Mouse (Mus musculus) mammary gland, adult 2 months (tissue): ENCODE measurements around the gene Slc6a17. TPM values are rescaled to one million over a fixed set of nuclear protein-coding genes. Genes with fewer than 3 reads are reported as not detected.

Experiments used
- polyA plus RNA-seq: library from polyadenylated mRNA; depleted of rRNA; stranded (reverse); fragments of >200 nt; gene quantifications from 2 replicates; pipeline ENCODE4 v1.2.3, GENCODE M21; 2012; ENCODE audit warnings: low replicate concordance; rRNA removed

Slc6a17 gene
- 0.41 and 0.57 TPM in 2 replicates for polyA plus RNA-seq

GRCm38 (mm10) chr3:107517631-107518108, at the start of gene Slc6a17:
Slc6a17 (minus strand) TSS chr3:107518018.

DNA sequence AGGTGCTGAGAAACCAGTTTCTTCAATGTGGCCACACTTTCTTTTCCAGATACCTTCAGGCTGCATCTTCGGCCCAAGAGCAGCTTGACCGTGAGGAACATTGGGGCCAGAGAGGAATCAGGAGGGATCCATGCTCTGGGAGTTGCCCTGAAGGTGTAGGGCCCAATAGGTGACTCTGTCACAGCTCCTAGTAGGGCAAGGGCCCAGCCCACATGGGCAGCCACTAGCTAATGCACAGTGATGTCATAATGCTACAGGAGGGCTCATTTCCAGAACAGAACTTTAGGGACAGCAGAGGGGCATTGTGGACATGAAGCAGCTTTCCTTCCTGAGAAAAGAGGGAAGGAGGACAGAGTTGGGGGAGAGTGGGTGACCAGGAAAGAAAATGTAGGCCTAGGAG, 37.0 kb upstream of the Slc6a17 start, which contains the start of gene Ubl4b:
Gene Ubl4b (minus strand): TSS at position 232 of the 400 bp plus-strand sequence.

GRCm38 (mm10) chr3:107459196-107459772, 58.5 kb downstream of the Slc6a17 start, which contains the start of gene Kcnc4:
Kcnc4 (minus strand) TSS chr3:107459552.

Other genes starting within 250 kb of the Slc6a17 start
- 59.3 and 117 TPM in 2 replicates for gene Lamtor5, start 239.2 kb downstream of the Slc6a17 start, polyA plus RNA-seq
- 0.27 and 0.83 TPM in 2 replicates for gene Slc16a4, start 226.8 kb downstream of the Slc6a17 start, polyA plus RNA-seq
- 6.8 and 8.2 TPM in 2 replicates for gene Rbm15, start 184.3 kb downstream of the Slc6a17 start, polyA plus RNA-seq
- 11.0 TPM in 1 of 2 replicates, not detected in the other for gene Kcnc4, start 58.5 kb downstream of the Slc6a17 start, polyA plus RNA-seq
- gene Ubl4b, start 37.1 kb upstream of the Slc6a17 start, polyA plus RNA-seq = not detected in 2 replicates
- gene Alx3, start 77.0 kb upstream of the Slc6a17 start, polyA plus RNA-seq = 0.24 and 0.94 TPM in 2 replicates
- not detected in 2 replicates for gene Gm10961, start 113.3 kb upstream of the Slc6a17 start, polyA plus RNA-seq
- gene Strip1, start 113.7 kb upstream of the Slc6a17 start, polyA plus RNA-seq = 44.2 and 61.5 TPM in 2 replicates
- gene Ahcyl1, start 178.5 kb upstream of the Slc6a17 start, polyA plus RNA-seq = 36.8 and 108 TPM in 2 replicates
- 49.2 and 53.3 TPM in 2 replicates for gene Csf1, start 242.5 kb upstream of the Slc6a17 start, polyA plus RNA-seq